Mouse (Mus musculus) liver, adult (tissue): ENCODE results near the gene March2.

ENCODE experiments used
- GATA4 ChIP-seq: IDR thresholded peaks from 2 replicates; pipeline ENCODE4 v1.6.1; 2014; ENCODE audit warnings: mild to moderate bottlenecking, low read length; ENCODE audit not compliant: insufficient replicate concordance

Gene March2

DNA sequence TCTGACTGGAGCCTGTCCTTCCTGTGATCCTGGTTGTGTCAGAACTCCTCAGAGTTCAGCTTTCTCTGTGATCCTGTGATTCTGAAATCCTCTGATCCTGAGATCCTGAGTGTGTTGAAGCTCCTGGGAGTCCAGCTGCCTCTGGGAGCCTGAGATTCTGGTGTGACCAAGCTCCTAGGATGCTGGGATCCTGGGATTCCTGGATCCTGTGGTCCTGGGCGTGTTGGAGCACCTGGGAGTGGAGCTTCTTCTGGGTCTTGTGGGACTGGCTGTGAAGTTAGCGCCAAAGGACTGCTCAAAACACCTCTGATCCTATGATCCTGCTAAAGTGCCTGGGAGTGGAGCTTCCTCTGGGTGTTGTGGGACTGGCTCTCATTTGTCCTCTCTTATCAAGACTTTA lies 9.9 kb upstream of the March2 start:
- TF ChIP-seq GATA4 = no peak

DNA sequence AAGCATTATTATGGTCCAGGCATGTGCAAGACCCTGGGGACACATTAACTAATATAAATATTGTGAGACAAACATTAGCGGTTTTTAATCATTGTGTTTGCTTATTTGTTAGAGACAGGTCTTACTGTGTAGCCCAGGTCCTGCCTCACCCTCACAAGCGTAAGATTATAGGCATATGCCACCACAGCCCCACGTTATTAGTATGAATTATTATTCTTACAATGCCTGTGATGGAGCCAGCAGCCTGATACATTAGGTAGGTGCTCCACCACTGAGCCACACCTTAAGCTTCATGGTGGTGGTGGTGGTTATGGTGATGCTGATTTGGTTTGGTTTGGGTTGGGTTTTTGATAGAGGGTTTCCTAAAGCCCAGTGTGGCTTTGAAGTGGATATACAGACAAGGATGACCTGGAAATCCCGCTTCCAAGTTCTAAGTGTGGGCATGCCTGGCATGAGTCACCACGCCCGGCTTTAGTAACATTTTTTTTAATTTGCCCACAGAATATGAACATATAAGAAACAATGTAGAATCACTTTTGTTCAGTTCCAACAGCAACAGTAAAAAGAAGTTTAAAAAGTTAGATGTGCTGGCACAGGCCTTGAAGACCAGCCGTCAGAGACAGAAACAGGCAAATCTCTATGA lies 1.4 kb upstream of the March2 start:
- TF ChIP-seq GATA4 = no peak

DNA sequence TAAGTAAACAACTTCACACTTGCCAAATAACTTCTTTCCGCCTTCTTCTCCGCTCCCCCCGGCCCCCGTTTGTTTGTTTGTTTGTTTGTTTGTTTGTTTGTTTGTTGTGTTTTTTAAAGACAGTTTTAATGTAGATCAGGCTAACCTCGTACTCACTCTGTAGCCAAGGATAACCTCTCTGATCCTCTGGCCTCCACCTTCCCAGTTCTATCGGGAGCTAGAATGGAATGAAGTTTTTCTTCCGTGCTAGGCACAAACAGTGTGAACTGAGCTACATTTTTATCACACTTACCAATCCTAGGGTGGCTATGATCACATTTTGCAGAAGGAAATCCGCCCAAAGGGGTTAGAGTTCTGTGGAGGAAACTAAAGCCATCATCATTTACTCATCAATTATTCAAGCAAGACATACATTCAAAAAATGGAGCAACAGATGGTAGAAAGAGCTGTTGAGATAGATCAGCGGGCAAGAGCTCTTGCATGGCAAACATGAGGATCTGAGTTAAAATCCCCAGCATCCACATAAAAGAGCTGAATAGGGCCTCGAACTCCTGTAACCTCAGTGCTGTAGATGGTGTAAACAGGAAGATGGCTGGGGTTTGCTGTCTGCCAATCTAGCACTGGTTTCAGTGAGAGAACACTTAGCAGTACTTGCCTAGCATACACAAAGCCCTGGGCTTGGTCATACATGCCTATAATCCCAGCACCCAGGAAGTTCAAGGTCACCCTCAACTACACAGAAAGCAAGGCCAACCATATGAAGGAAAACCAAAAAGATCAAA lies 665 bp upstream of the March2 start:
- no peak for TF ChIP-seq GATA4

DNA sequence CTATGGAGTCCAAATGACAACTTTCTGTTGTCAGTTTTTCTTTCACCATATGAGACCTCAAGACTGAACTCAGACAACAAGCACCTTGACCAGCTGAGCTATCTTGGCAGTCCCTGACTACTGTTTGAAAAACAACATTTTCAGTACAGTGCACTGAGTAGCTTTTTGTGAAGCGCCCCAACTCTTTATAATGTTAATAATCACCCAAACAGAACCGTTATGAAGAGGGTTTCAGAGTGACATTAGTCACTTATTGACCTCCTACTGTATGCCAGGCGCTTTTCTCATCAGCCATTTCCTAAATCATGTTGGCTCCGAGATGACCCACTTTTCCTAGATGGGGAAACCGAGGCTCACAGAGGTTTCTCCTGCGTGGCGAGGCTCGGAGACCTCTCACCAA lies 488 bp downstream of the March2 start:
- TF ChIP-seq GATA4 = no peak

DNA sequence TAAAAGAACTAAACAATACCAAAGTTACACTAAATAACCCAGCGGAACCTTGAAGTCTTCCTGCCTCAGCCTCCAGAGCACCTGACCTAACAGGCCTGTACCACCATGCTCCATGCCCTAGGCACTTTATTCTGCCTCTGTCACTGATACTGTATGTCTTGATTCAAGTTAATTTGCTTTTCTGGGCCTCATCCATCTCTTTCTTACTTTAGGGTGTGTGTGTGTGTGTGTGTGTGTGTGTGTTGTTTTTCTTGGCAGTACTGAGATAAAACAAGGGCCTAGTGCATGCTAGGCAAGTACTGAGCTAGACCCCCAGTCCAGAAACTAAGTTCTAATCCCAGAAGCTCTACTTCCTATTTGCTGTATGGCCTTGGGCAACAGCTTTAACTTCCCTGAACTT lies 1.2 kb downstream of the March2 start:
- TF ChIP-seq GATA4 = no peak

DNA sequence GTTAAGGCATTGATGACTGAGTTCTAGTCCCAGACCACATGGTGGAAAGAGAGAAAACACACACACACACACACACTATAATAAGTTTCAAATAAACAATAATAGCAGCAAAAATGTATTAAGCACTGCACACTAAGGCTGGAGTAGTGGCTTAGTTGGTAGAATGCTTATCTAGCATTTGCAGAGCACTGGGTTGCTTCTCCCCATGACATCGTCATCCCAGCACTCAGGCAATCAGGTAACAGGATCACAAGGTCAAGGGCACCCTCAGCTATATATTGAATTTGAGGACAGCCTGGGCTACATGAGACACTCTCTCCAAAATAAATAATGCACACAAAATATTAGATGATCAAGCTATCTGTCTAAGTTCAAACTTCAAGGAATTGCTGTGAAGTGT lies 3.7 kb downstream of the March2 start:
- TF ChIP-seq GATA4 = no peak

DNA sequence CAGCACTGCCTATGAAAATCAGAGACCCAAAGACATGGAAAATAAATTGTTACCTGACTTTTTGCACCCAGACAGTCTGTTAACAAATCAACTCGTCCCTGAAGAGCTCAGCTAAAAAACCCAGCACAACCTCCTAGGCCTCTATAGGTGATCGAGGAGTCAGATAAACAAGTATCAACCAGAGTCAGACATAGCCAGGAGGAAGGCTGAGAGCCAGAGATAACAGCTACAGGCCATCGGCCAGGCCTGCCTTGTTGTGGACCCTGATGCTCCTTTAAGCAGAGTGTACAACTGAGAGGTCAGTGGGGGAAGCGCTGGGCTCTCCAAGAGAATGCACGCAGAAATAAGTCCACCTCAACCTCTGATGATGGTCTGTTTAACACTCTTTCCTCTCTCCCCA lies 5.2 kb downstream of the March2 start:
- TF ChIP-seq GATA4 = peak; percentile 23; the same call in 1 of the 2 replicates

DNA sequence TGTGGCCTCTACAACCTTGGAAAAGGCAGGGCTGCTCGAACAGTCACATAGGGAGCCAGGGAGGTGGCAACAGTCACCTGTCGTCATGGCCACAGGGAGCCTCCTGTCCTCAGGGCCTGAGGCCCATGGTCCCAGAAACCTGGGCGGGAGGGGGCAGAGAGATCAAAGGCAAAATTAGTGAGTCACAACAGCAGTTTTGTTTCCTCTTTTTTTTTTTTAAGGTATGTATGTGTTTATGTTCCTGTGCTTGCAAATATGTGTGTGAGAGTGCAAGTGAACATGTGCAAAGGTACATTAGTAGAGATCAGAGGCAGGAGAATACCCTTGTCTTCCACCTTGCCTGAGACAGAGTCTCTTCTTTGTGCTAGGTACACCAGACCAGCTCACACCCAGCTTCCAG lies 8.6 kb downstream of the March2 start:
- no peak for TF ChIP-seq GATA4

DNA sequence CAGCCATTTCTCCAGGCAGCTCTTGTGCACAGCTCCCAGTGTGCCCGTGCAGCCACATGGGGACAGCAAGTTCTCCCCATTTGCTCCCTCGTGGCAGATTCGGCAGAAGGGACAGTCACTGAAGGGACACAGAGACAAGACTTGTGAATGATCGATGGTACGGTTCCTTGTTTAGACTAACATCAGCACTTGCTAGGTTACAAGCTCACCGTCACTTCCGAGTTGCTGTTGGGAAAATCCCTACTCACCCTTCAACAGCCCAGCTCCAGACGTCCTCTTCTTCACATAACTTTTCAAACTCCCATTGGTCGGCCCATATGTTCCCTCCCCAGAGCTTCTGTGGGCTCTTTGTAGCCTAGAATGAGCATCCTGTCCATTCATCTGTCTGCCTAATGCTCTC lies 15.4 kb downstream of the March2 start:
- TF ChIP-seq GATA4 = no peak

DNA sequence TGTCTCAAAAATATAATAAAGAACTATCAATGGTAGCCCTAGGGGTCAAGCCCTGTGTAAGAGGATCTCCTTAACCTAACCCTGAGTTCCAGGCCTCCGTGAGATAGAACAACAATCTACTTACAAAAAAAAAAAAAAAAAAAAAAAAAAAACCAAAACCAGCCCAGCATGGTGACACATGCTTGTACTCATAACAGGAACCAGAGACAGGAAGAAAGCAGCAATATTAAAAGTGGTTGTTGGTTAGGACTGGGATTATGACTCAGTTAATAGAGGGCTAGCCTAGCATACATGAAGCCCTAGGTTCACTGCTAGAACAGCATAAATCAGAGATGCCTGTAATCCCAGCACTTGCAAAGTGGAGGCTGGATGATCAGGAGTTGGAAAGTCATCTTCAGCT lies 16.3 kb downstream of the March2 start:
- TF ChIP-seq GATA4 = no peak

DNA sequence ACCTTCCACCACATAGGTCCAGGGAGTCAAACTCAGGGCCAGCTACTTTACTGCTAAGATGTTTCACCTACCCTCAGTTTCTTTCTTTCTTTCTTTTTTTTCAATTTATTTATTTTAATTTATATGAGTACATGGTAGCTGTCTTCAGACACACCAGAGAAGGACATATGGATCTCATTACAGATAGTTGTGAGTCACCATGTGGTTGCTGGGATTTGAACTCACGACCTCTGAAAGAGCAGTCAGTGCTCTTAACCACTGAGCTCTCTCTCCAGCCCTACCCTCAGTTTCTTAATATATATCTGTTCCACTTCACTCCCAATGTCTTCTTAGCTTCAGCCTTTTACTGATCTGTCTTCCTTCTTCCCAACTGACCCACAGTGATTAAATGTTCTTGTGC lies 23.0 kb downstream of the March2 start:
- no peak for TF ChIP-seq GATA4

DNA sequence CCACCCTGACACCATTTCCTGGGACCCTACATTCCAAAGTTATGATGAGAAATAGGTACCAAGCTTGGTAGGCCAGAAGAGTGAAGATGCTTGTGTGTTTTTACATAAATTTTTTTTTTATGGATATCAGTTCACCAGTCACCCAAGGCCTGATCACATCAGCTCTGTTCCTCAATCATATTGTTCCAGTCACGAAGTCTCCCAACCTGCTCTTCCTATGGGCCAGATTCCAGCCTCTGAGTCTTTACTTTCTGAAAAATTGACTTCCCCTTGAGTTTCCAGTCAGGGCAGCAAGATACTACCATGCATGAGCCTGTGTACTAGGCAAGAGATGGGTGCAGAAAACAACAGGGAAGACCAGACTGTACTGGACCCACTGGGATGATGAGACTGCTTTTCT lies 31.7 kb downstream of the March2 start, which contains the start of gene Hnrnpm:
Gene Hnrnpm, minus strand, starts transcription at position 101 of the 400 bp plus-strand sequence.
- TF ChIP-seq GATA4 = no peak

DNA sequence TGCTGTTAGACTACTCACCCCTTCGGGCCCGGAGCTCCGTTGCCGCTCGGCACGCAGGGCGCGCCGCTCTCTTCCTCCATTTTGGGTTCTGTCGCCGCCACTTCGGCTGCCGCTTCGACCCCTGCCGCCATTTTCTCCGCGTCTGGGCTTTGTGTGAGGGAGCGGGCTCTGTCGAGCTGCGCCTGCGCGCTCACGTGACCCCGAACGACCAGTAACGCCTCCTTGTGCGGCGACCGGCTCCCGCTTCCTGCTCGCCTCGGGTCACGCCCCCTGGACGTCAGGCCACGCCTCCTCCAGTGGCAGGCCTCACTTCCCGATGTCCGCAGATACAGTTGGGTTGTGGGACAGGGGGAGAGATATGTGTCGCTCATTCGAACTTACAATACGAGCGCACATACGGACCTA lies 33.2 kb downstream of the March2 start:
- TF ChIP-seq GATA4 = peak; percentile 27; the same call in 1 of the 2 replicates

DNA sequence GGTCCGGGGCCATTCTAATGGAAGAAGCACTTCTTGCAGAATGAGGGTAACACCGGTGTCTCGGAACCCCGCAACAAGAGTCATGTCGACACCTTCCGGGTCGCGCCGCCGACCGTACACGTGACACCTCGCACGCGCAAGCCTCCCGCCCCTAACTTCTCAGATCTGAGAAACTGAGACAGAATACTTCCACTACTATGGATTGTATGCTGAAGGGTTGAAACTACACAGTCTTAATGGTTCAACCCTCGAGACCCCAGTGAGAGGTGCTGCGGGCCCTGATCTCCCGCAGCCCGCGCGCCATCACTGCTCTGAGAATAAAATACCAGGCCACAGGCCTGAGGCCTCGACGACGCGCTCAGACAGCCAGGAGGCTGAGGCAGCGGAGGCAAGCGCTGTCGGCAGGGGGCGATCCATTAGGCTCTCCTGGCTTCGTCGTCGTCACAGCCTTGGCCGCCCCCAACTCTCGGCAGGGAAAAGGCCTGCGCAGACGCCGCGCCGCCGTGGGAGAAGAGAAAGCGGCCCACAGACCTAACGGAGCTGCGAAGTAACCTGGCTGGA lies 33.7 kb downstream of the March2 start:
- no peak for TF ChIP-seq GATA4

DNA sequence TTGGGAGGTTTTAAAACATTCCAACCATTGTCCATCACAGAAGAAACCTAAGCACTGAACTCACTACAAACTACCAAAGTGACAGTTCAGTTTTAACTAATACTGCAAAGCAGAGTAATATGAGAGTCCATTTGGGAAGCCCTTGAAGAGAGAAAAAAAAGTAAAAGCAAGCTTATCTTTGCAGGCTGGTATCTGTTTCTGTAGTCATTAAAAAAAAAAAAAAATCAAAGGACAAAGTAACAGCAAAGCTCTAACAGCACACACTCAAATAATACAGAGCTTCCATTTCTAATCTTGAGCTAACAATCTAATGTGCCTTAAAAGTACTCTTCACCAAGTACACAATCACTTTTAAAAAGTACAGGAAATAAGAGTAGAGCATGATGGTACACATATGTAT lies 36.7 kb downstream of the March2 start:
- no peak for TF ChIP-seq GATA4

DNA sequence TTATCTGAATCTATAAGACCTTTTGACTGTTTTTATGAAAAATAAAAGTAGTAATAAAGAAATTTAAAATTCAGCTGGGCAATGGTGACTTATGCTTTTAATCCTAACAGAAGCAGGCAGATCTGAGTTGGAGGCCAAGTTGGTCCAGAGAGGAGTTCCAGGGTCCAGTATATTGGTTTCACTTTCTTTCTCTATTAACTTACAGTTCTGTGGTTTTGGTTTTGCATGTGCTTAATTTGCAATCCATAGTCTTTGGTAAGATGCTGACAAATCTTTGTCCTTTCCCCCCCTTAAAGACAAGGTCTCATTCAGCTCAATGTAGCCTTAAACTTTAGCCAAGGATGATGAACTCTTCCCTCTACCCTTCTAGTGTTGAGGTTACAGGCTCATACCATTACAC lies 39.7 kb downstream of the March2 start:
- no peak for TF ChIP-seq GATA4
